Mouse (Mus musculus) embryo, embryonic 10.5 days (tissue): ENCODE data around the gene Cybc1.

ENCODE experiments used
- DNase-seq: peaks from one replicate; pipeline ENCODE4 v3.0.0-alpha.2; 2015; ENCODE audit warnings: low spot score

Cybc1 gene

DNA sequence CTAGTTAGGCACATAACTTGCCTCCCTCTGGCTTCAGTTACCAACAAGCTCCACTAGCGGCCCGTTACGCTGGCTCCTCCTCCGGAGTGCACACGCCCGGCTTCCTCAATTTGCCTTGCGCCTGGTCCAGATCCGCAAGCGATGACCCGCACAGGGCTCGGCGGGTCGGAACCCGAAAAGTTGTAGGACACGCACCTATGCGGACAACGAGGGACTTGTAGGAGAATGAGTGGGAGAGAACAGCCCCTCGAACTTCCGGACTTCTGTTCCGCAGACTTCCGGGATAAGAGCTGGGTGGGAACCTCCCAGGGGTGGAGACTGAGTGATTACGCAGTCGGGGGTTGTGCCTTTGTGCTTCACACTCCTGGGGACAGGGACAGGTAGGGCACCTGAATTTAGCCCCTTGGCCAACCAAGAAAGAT, at the start of gene Cybc1:
Cybc1 (minus strand) TSS at position 305 of the 422 bp plus-strand sequence.
- DNase-seq: peak; percentile 88

GRCm38 (mm10) chr11:121278011-121278410, 48.9 kb upstream of the Cybc1 start:
- DNase-seq: no peak

DNA sequence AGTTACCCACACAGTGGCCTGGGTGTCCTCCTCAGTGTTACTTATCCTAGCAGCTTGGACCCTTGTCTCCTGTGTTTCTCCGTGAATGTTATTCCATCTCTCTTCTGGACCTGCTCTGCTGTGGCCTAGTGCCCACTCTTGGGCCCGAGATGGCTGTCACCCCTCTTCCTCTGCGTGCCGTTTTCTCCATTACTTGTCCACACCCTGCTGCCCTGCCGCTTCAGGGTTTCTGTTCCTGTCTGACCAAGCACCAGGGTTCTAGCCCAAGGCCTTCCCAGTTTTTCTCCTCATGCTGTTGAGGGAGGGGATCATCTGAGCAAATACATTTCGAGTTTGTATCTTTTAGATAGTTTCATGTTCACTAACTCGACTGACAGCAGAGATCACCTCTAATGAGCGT, 48.4 kb upstream of the Cybc1 start:
- DNase-seq: no peak

GRCm38 (mm10) chr11:121261074-121261473, 32.0 kb upstream of the Cybc1 start:
- DNase-seq: no peak

GRCm38 (mm10) chr11:121260211-121260906, 31.2 kb upstream of the Cybc1 start:
- DNase-seq: peak; percentile 34

DNA sequence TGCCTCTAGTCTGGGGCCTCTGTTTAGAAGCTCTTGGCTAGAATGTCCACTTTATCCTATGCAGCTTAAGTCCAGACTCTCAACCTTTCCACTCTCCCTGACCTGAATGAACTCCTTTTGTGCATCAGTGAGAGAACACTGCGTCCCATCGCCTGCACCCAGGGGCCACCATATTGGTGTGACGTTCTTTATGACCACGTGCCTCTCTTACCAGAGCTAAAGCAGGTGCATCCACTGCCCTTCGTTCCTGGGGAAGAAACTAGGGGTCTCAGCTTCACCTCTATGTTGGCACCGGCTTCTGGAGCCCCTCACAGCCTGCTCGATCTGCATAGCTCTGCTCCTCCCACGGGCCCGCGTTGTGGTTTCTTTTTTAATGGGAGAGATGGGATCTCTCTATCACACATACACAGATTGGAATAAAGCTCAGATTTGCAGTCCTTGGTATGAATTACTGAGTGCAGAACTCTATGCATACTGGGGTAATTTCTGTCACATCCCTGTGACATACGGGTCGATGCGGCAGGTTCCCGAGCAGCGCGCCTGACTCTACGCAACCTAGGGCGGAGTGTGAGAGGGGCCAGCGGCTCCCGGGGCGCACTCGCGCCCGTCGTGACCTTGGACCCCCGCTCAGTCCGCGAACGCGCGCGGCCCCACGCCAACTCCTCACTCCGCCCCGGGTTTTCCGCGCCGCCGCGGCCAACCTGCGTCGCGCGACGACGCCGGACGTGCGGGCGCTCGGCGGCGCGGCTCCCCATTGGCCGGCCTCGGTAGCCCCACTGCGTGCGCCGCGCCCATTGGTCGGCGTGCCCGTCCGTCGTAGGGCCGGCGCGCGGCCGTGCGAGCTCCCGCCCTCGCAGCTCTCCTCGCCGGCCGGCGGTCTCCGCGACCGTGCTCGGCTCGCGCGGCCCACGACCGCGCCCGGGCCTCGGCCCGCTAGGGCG, 30.3 kb upstream of the Cybc1 start, which contains the start of gene Foxk2:
Foxk2 (plus strand) TSS at position 831 of the 941 bp plus-strand sequence.
- DNase-seq: peak; percentile 92

- DNase-seq: no peak
Measured at GRCm38 (mm10) chr11:121250196-121250595, 21.1 kb upstream of the Cybc1 start.

- no peak for DNase-seq
Measured at GRCm38 (mm10) chr11:121239669-121240068, 10.5 kb upstream of the Cybc1 start.

- peak; percentile 71 for DNase-seq
Measured at GRCm38 (mm10) chr11:121237345-121238128, 8.4 kb upstream of the Cybc1 start.

GRCm38 (mm10) chr11:121236564-121237344, 7.6 kb upstream of the Cybc1 start, which contains the start of gene Narf:
Gene Narf (plus strand): TSS chr11:121237253.
- DNase-seq: peak; percentile 100

DNA sequence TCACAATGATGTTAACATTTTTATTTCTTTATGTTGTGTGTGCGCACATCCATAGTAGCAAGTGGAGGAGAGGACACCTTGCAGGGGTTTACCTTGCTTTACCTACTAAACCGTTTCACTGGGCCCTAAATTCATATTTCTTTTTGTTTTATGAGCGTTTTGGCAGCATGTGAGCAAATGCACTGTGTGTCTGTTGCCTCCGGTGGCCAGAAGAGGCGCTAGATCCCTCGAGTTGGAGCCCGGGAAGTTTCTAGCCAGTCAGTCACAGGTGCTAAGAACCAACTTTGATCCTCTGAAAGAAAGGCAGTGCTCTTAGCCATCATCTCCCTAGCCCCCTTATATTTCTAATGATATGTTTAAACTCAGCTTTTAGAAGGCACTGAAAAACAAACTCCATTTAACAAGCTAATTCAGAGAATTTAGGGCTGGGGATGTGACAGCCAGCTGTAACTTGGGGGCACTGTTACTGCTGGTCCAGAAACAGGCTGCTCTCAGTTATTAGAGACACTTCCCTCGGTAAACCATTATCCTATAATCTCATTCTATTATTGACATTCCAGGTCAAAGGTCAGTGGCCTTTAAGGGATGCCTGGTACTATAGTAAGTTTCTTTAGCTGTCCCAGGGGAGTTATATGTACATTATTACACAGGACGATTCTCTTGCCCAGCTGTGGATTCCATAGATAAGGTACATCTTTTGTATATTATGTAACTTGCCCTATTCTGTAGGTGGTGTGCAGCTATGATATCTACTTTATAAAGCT, 6.5 kb upstream of the Cybc1 start:
- DNase-seq: peak; percentile 66

DNA sequence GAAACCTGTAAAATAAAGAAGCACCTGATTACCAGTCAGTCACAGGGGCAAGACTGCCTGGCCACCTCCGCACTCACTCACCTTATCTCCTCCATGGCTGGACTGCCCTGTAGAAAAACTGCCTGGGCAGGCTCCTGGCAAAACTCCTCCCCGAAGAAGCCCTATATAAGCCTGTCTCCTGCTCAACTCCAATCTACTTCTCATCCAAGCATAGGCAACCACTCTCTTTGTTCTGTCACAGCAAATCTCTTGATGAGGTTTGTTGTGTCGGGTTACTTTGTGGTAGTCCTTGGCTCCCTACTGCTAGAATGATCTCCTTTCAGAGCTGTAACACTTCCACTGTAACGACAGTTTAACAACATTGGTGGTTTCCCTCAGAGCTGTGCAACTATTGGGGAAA, 3.6 kb upstream of the Cybc1 start:
- DNase-seq: no peak

DNA sequence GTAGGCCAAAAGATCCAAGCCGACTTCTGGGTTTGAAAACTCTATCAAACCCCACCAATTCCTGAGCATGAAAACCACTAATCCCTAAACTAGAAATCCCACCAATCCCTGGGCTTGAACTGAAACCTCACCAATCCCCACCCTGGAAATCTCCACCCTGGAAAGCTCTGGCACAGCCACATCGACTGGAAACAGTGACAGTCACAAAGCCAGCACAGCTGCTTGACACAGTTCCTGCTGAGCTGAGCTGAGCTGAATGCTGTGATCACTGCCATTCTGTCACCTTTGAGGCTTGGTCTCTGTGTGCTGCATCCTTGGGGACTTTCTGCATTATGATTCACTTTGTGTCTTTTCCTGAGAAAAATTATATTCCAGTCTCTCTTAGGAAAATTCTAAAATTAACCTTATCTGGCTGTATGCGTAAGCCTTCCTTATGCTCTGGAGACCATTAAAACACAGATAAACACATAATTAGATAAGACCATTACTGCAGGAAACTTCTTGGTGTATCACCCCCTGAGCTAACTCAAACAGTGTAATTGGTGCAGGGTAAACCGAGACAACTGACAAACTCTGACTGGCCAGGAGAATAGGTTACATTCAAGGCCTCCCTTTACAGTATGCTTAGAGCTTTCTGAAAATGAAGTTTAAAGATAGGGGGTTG, 2.6 kb upstream of the Cybc1 start:
- DNase-seq: no peak

DNA sequence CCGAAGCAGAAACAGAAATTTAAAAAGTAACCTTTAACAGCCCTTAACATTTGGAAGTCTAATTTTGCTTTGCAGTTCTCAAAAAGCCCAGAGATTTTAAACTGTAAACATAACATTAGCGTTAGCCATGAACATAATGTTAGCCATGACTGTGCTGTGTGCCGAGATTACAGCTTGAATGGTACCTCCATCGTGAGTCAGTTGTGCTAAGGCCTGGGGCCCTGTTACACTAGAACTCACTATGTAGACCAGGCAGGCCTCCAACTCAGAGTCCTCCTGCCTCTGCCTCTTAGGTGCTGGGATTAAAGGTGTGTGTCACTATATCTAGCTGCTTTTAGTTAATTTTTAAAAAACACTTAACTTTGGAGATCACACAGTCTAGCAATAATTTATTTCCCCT, 2.1 kb upstream of the Cybc1 start:
- no peak for DNase-seq

GRCm38 (mm10) chr11:121228129-121229017, 749 bp downstream of the Cybc1 start:
- DNase-seq: no peak

GRCm38 (mm10) chr11:121221321-121222010, 7.7 kb downstream of the Cybc1 start:
- DNase-seq: no peak

DNA sequence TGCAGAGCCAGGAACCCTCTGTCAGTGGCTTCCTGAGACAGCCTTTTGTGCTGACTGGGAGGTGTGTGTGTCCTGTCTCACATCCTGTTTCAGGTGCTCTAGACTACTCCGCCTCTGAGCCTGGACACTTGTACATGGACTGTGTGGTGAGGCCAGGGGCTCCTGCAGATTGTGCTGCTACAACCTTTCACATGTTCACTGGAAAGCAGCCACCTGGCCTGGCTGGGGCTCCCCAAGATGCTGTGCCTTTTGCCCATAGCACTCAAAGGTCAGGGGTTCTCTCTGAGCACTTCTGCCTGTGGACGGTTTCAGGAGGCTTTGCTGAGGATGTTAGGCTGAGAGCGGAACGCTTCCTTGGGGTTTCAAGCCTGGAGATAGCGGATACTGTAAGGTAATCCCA, 8.4 kb downstream of the Cybc1 start:
- DNase-seq: no peak

GRCm38 (mm10) chr11:121219776-121220175, 9.3 kb downstream of the Cybc1 start:
- DNase-seq: no peak
